13 mouse cellular contexts compared by ENCODE assay signal in genomic region chr9:53750899-53751298, GRCm38 (mm10). TPM values are rescaled to one million over a fixed set of nuclear protein-coding genes. Genes with fewer than 3 reads are reported as not detected.
DNase-seq lines count a peak whose midpoint lies in the region; ATAC-seq and TF ChIP-seq lines count a peak whose summit lies in the region.
"Had no signal": no experiment of that assay in that cellular context is flagged by ENCODE, and none has a peak within 500 bp of the region (broad histone marks: within the 10 kb centered on the region; RNA-seq: fewer than 3 reads in every experiment).

No protein-coding gene starts in this region.

- no peaks in the 10 kb centered on the region for H3K36me3 ChIP-seq in liver, postnatal 0 days (replicated peaks; ENCODE audit: insufficient read depth, low read length)
- H3K36me3 ChIP-seq in liver, embryonic 12.5 days, result no peaks in the 10 kb centered on the region
- H3K36me3 ChIP-seq: embryonic facial prominence, embryonic 12.5 days; forebrain, embryonic 15.5 days; hindbrain, embryonic 13.5 days had no signal

- TF ChIP-seq EP300 in liver, postnatal 0 days (IDR thresholded peaks at IDR 0.05; ENCODE audit: low read depth), result no peak

- no peak for ATAC-seq in cerebellum, adult (ENCODE audit: insufficient number of reproducible peaks, low FRiP score, low TSS enrichment)
- ATAC-seq in liver, postnatal 0 days, result no peak
- no peak for ATAC-seq in liver, embryonic 12.5 days
- ATAC-seq: forebrain, embryonic 15.5 days had no signal

- H3K4me2 ChIP-seq in liver, postnatal 0 days (ENCODE audit: low read depth, low read length), result no peak overlapping the region
- H3K4me2 ChIP-seq in liver, embryonic 12.5 days, result no peak overlapping the region
- H3K4me2 ChIP-seq: embryonic facial prominence, embryonic 12.5 days; forebrain, embryonic 15.5 days; hindbrain, embryonic 13.5 days; midbrain, embryonic 11.5 days had no signal

- no peak for TF ChIP-seq POLR2A in cerebellum, adult 2 months (IDR thresholded peaks at IDR 0.05; ENCODE audit: borderline replicate concordance, insufficient read depth, low read length)

- no peaks in the 10 kb centered on the region for H3K27me3 ChIP-seq in cerebellum, adult 2 months (ENCODE audit: control insufficient read depth, insufficient read depth, low read length)
- 0 out of 2 replicates have a peak, but pooled peaks cover 3% of the 10 kb centered on the region for H3K27me3 ChIP-seq in liver, postnatal 0 days (ENCODE audit: insufficient read depth, low read length)
- peaks cover 11% of the 10 kb centered on the region for H3K27me3 ChIP-seq in liver, embryonic 12.5 days (replicated peaks)
- H3K27me3 ChIP-seq: forebrain, embryonic 15.5 days had no signal

- no peak for DNase-seq in cerebellum, adult 2 months
- no peak for DNase-seq in liver, postnatal 0 days
- DNase-seq in NIH3T3 (ENCODE audit: low read depth), result peak; percentile 9
- peak; percentile 52 for DNase-seq in naive thymus-derived CD4-positive, alpha-beta T cell, adult 2 months (ENCODE audit: low read depth)
- no peak for DNase-seq in left cerebral cortex, adult 9 months (ENCODE audit: low spot score in 2 of 2)
- DNase-seq in layer of hippocampus, adult 18-20 months (ENCODE audit: low spot score in 2 of 2), result no peak
- DNase-seq: right cerebral cortex, postnatal 4 days had no signal

- 48% methylated on average over 5 of the region's 5 CpGs for WGBS in cerebellum, adult 2 months
- WGBS in liver, postnatal 0 days (ENCODE audit: insufficient replicate concordance), result 34% methylated on average over 5 of the region's 5 CpGs
- 23% methylated on average over 5 of the region's 5 CpGs for WGBS in liver, embryonic 12.5 days (ENCODE audit: insufficient replicate concordance)

- no peak overlapping the region for H3K4me3 ChIP-seq in cerebellum, adult 2 months (replicated peaks; ENCODE audit: insufficient read depth, low read depth, low read length)
- no peak overlapping the region for H3K4me3 ChIP-seq in liver, postnatal 0 days (ENCODE audit: low read depth, low read length)
- H3K4me3 ChIP-seq in liver, embryonic 12.5 days, result no peak overlapping the region
- H3K4me3 ChIP-seq: embryonic facial prominence, embryonic 12.5 days; forebrain, embryonic 15.5 days; hindbrain, embryonic 13.5 days had no signal

- H3K27ac ChIP-seq in cerebellum, adult 2 months (ENCODE audit: insufficient read depth, low read length), result no peak overlapping the region
- H3K27ac ChIP-seq in liver, postnatal 0 days (ENCODE audit: low read depth), result no peak overlapping the region
- H3K27ac ChIP-seq in liver, embryonic 12.5 days, result no peak overlapping the region
- H3K27ac ChIP-seq: embryonic facial prominence, embryonic 12.5 days; forebrain, embryonic 15.5 days; hindbrain, embryonic 13.5 days had no signal

- H3K9me3 ChIP-seq in liver, postnatal 0 days (ENCODE audit: low read length), result no peaks in the 10 kb centered on the region
- no peaks in the 10 kb centered on the region for H3K9me3 ChIP-seq in liver, embryonic 12.5 days (replicated peaks)
- H3K9me3 ChIP-seq: embryonic facial prominence, embryonic 12.5 days; forebrain, embryonic 15.5 days; hindbrain, embryonic 13.5 days had no signal

- TF ChIP-seq CTCF in cerebellum, adult 2 months (IDR thresholded peaks at IDR 0.05; ENCODE audit: borderline replicate concordance, insufficient read depth, low read depth, low read length), result peak; percentile 21; the same call in 1 of the 2 replicates
- peak; percentile 44 for TF ChIP-seq CTCF in liver, postnatal 0 days (IDR thresholded peaks at IDR 0.05; ENCODE audit: low read depth)

- no peak overlapping the region for H3K9ac ChIP-seq in liver, postnatal 0 days (replicated peaks)
- H3K9ac ChIP-seq in liver, embryonic 12.5 days, result no peak overlapping the region
- H3K9ac ChIP-seq: embryonic facial prominence, embryonic 12.5 days; forebrain, embryonic 15.5 days; hindbrain, embryonic 13.5 days had no signal

- H3K4me1 ChIP-seq in cerebellum, adult 2 months (ENCODE audit: control insufficient read depth, insufficient read depth, low read length), result no peaks in the 10 kb centered on the region
- H3K4me1 ChIP-seq in liver, postnatal 0 days (ENCODE audit: insufficient read depth), result no peaks in the 10 kb centered on the region
- H3K4me1 ChIP-seq in liver, embryonic 12.5 days, result no peaks in the 10 kb centered on the region
- H3K4me1 ChIP-seq: forebrain, embryonic 15.5 days; hindbrain, embryonic 13.5 days had no signal

RNA-seq across cellular contexts. Expression of gene Slc35f2, which starts 20.4 kb away (rescaled TPM):
- polyA plus RNA-seq in cerebellum, adult 2 months (2012; rRNA removed), result 5.4 and 6.0 TPM in 2 replicates
- polyA plus RNA-seq in liver, postnatal 0 days (2015; fragmentation: Nextera tagmentation; extraction: Ambion mirVana), result 0.14 and 0.22 TPM in 2 replicates
- 0.52 and 0.67 TPM in 2 replicates for polyA plus RNA-seq in liver, embryonic 12.5 days (2016; fragmentation: Nextera tagmentation; extraction: Ambion mirVana)
- total RNA-seq in layer of hippocampus, adult 18-20 months (2021), result 1 to 10 TPM; 5.0 TPM

RNA-seq across cellular contexts. Expression of gene Rab39, which starts 44.9 kb away (rescaled TPM):
- 0.65 and 0.71 TPM in 2 replicates for polyA plus RNA-seq in cerebellum, adult 2 months (2012; rRNA removed)
- polyA plus RNA-seq in liver, postnatal 0 days (2015; fragmentation: Nextera tagmentation; extraction: Ambion mirVana), result 0.90 and 1.1 TPM in 2 replicates
- 0.43 and 0.51 TPM in 2 replicates for polyA plus RNA-seq in liver, embryonic 12.5 days (2016; fragmentation: Nextera tagmentation; extraction: Ambion mirVana)
- 1 to 10 TPM; 2.1 to 2.7 TPM for total RNA-seq in layer of hippocampus, adult 18-20 months (2021)

Comparison
In these comparisons a context has a peak if more than half of its experiments do, and no peak if none do; other contexts are left out.
1. DNase-seq: peak in NIH3T3 (single experiment) and naive thymus-derived CD4-positive, alpha-beta T cell, adult 2 months (single experiment); none in cerebellum, adult 2 months (0 of 2), liver, postnatal 0 days (single experiment), left cerebral cortex, adult 9 months (0 of 2) and layer of hippocampus, adult 18-20 months (0 of 2).